Mouse (Mus musculus) G1E (cell line): ENCODE measurements around the gene Asb1.

Source experiments
- CTCF ChIP-seq: IDR thresholded peaks from 2 replicates; pipeline ENCODE4 v1.5.1; 2012; ENCODE audit warnings: low read depth, low read length, inconsistent platforms, mixed read lengths
- GATA1 ChIP-seq: IDR thresholded peaks from 2 replicates; pipeline ENCODE4 v1.6.1; 2012; ENCODE audit warnings: borderline replicate concordance, low read length, inconsistent platforms, mixed read lengths
- POLR2AphosphoS5 ChIP-seq: IDR thresholded peaks from 2 replicates; pipeline ENCODE4 v1.6.1; 2012; ENCODE audit warnings: low read depth, low read length, inconsistent platforms; ENCODE audit not compliant: insufficient replicate concordance
- TAL1 ChIP-seq: conservative IDR thresholded peaks from 2 replicates; pipeline ENCODE4 v1.6.1; 2012; ENCODE audit warnings: low read depth, low read length, inconsistent platforms, mixed read lengths

DNA sequence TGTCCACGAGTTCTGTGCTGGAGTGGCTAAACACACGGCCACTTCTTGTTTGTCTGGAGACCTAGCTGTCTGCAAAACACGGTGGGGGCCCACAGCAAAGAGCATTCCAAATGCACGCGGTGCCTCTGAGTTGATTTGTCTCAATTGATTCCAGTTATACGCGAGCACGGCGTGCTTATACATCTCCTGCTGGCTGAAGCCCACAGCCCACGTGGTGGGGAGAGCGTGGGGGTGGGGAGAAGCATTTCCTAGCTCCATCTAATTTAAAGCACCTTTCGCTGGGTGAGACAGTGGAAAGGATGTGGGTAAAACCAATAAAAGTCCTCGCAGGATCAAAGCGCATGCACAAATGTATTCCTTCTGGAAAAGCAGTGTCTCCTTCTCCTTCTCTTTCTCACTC is 65.3 kb downstream of the Asb1 start:
- TF ChIP-seq CTCF (no peak), TAL1 (no peak), GATA1 (no peak), POLR2AphosphoS5 (no peak)
